Mouse (Mus musculus) forebrain, postnatal 0 days (tissue): ENCODE data around the gene Hoxa6. TPM values are rescaled to one million over a fixed set of nuclear protein-coding genes. Genes with fewer than 3 reads are reported as not detected.

Experiments used
- ATAC-seq: fragments of 200-750 bp; cut with Nextera tagmentation; 2 replicates; pipeline ENCODE4 v1.8.0; 2017; ENCODE audit warnings: mild to moderate bottlenecking, moderate library complexity
- DNase-seq: peaks from one replicate; pipeline ENCODE4 v3.0.0-alpha.2; 2015
- H3K27ac ChIP-seq: fragments of 300-500 bp; sonication (generic); 2 replicates; pipeline ENCODE4 v1.5.1; 2014; ENCODE audit warnings: low read depth, mild to moderate bottlenecking, antibody characterized with exemption, low read length, moderate library complexity, mixed read lengths
- H3K27me3 ChIP-seq: fragments of 300-500 bp; sonication (generic); 2 replicates; pipeline ENCODE4 v1.6.1; 2014; ENCODE audit warnings: mild to moderate bottlenecking, low read length, mixed read lengths; ENCODE audit not compliant: insufficient read depth
- H3K36me3 ChIP-seq: fragments of 300-500 bp; sonication (generic); 2 replicates; pipeline ENCODE4 v1.6.1; 2014; ENCODE audit warnings: mild to moderate bottlenecking, moderate library complexity; ENCODE audit not compliant: insufficient read depth
- H3K4me1 ChIP-seq: fragments of 300-500 bp; sonication (generic); 2 replicates; pipeline ENCODE4 v1.6.1; 2014; ENCODE audit warnings: antibody characterized with exemption; ENCODE audit not compliant: insufficient read depth
- H3K4me2 ChIP-seq: fragments of 300-500 bp; sonication (generic); 2 replicates; pipeline ENCODE4 v1.6.1; 2014; ENCODE audit warnings: low read depth, mild to moderate bottlenecking, moderate library complexity
- H3K4me3 ChIP-seq: fragments of 300-500 bp; sonication (generic); 2 replicates; pipeline ENCODE4 v1.5.1; 2014; ENCODE audit warnings: low read depth, low read length, mixed read lengths
- H3K9ac ChIP-seq: fragments of 300-500 bp; sonication (generic); 2 replicates; pipeline ENCODE4 v1.6.1; 2014; ENCODE audit warnings: mild to moderate bottlenecking
- H3K9me3 ChIP-seq: fragments of 300-500 bp; sonication (generic); 2 replicates; pipeline ENCODE4 v1.6.1; 2016; ENCODE audit warnings: low read length
- CTCF ChIP-seq: sonication (generic); IDR thresholded peaks from 2 replicates; pipeline ENCODE4 v1.5.1; 2016; ENCODE audit warnings: antibody characterized with exemption, control low read depth, low read depth
- WGBS: fragments of 180-500 bp; shearing (Covaris S2); extraction: QIAGEN DNeasy Blood & Tissue Kit; methylation state at CpG from one replicate; pipeline ENCODE4 v1.1.7; 2014; 5-methylcytosine and 5-hydroxymethylcytosine counted together
- polyA plus RNA-seq: library from polyadenylated mRNA; unstranded; fragments of >200 nt; fragmentation: Nextera tagmentation; extraction: Ambion mirVana; gene quantifications from 2 replicates; pipeline ENCODE4 v1.2.1, GENCODE M21; 2015
- total RNA-seq: library from RNA; depleted of rRNA; stranded (reverse); fragments of >200 nt; gene quantifications from 2 replicates; pipeline ENCODE4 v1.2.3, GENCODE M21; 2014

Hoxa6 gene
- total and polyA plus RNA-seq, 2 experiments from 2014 or later, result not detected

- no peak overlapping the region for H3K4me2 ChIP-seq
- H3K36me3 ChIP-seq, result no peaks in the 10 kb centered on the region
- DNase-seq (no peak), ATAC-seq (no peak)
- 2% methylated on average over 61 of the region's 68 CpGs for WGBS
- H3K27me3 ChIP-seq, result peaks cover 96% of the 10 kb centered on the region
- H3K9me3 ChIP-seq, result no peaks in the 10 kb centered on the region
- no peaks in the 10 kb centered on the region for H3K4me1 ChIP-seq
- H3K4me3 ChIP-seq, result no peak overlapping the region
- H3K9ac ChIP-seq, result no peak overlapping the region
- no peak for TF ChIP-seq CTCF
- H3K27ac ChIP-seq, result no peak overlapping the region
These were observed 26.1 kb upstream of the Hoxa6 start for GRCm38 (mm10) chr6:52234428-52235140.

- H3K4me3 ChIP-seq, result no peak overlapping the region
- no peak overlapping the region for H3K9ac ChIP-seq
- no peaks in the 10 kb centered on the region for H3K36me3 ChIP-seq
- no peak for TF ChIP-seq CTCF
- ATAC-seq (no peak), DNase-seq (no peak)
- 3% methylated on average over 69 of the region's 70 CpGs for WGBS
- H3K4me1 ChIP-seq, result no peaks in the 10 kb centered on the region
- H3K9me3 ChIP-seq, result no peaks in the 10 kb centered on the region
- H3K27me3 ChIP-seq, result peaks cover 96% of the 10 kb centered on the region
- H3K4me2 ChIP-seq, result no peak overlapping the region
- no peak overlapping the region for H3K27ac ChIP-seq
These were observed 25.3 kb upstream of the Hoxa6 start for GRCm38 (mm10) chr6:52233546-52234427.

DNA sequence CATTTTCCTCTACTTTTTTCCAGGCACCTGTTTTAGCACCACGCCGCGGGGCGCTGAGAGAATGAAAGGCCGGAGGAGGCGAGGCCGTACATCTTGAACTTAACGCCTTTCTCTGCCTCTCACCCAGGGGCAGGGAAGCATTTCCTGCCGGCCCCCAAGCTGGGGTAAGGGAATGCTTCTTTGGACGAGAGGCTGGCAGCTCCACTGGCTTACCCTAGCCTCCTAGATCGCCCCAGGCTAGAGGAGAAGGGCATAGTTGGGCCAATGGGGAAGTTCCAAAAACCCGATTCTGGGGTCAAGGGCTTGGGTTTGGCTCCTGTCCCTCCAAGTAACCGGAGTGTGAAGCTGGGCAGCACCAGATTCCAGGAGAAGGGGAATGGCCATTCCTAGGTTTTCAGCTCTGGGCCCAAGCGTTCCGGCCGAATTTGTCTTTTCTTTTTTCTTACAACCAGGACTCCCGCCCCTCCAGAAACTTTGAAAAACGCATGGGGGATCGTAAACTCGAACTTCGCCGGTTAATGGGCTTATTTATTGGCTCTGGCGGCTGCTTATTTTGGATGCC is 24.5 kb upstream of the Hoxa6 start:
- DNase-seq (no peak), ATAC-seq (no peak)
- H3K4me2 ChIP-seq, result no peak overlapping the region
- TF ChIP-seq CTCF, result no peak
- no peaks in the 10 kb centered on the region for H3K36me3 ChIP-seq
- H3K27ac ChIP-seq, result no peak overlapping the region
- H3K4me1 ChIP-seq, result no peaks in the 10 kb centered on the region
- no peak overlapping the region for H3K9ac ChIP-seq
- peaks cover 95% of the 10 kb centered on the region for H3K27me3 ChIP-seq
- H3K9me3 ChIP-seq, result no peaks in the 10 kb centered on the region
- 3% methylated on average over 23 of the region's 23 CpGs for WGBS
- no peak overlapping the region for H3K4me3 ChIP-seq

GRCm38 (mm10) chr6:52232568-52232965 is 24.0 kb upstream of the Hoxa6 start:
- Histone ChIP-seq H3K36me3 (no peaks in the 10 kb centered on the region), H3K27me3 (peaks cover 94% of the 10 kb centered on the region), H3K9ac (no peak overlapping the region), H3K9me3 (no peaks in the 10 kb centered on the region), H3K27ac (no peak overlapping the region), H3K4me2 (no peak overlapping the region), H3K4me3 (no peak overlapping the region), H3K4me1 (no peaks in the 10 kb centered on the region)
- TF ChIP-seq CTCF, result no peak
- ATAC-seq, result no peak
- 2% methylated on average over 18 of the region's 18 CpGs for WGBS
- DNase-seq, result no peak

- DNase-seq (no peak), ATAC-seq (no peak)
- Histone ChIP-seq H3K27me3 (peaks cover 94% of the 10 kb centered on the region), H3K4me3 (no peak overlapping the region), H3K4me2 (no peak overlapping the region), H3K27ac (no peak overlapping the region), H3K4me1 (no peaks in the 10 kb centered on the region), H3K9me3 (no peaks in the 10 kb centered on the region), H3K9ac (no peak overlapping the region), H3K36me3 (no peaks in the 10 kb centered on the region)
- TF ChIP-seq CTCF, result no peak
- WGBS, result 2% methylated on average over 18 of the region's 18 CpGs
These were observed 23.5 kb upstream of the Hoxa6 start for GRCm38 (mm10) chr6:52231885-52232567.

DNA sequence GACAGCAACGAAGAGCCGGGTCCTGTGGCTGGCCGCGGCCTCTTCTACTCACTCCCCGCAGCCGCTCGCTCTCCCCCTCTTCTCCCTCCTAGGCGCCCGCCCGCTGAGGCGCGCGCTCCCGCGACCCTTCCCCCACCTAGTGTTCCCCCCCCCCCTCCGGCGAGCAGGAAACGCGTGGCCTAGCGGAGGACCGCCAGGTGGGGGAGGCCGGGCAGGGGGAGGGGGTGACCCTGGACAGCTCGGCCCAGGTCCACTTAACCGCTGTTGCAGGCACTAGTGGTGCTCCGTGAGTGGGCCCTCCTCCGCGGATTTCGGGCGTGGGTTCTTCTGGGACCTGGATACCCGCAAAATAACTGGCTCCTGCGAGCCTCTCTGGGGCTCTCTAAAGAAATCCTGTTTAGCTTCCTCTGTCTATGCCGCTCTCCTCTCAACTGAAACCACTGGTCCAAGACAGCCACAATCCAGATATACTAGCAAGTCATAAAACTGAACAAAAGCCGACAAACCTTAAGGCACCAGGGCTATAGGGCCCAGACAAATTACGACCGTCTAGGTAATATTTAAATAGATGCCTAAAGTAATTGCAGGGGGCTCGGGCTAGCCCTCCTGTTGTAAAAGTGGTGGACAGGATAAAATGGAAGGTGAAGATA is 22.1 kb upstream of the Hoxa6 start, which contains the start of gene Hoxa9:
TSS of gene Hoxa9 (minus strand) at position 574 of the 650 bp plus-strand sequence.
- peaks cover 94% of the 10 kb centered on the region for H3K27me3 ChIP-seq
- H3K9ac ChIP-seq, result no peak within 1 kb of the TSS
- no peak for ATAC-seq
- H3K27ac ChIP-seq, result no peak within 1 kb of the TSS
- no peak for TF ChIP-seq CTCF
- no peak within 1 kb of the TSS for H3K4me3 ChIP-seq
- H3K4me1 ChIP-seq, result no peaks in the 10 kb centered on the region
- no peaks in the 10 kb centered on the region for H3K36me3 ChIP-seq
- no peak within 1 kb of the TSS for H3K4me2 ChIP-seq
- DNase-seq, result no peak
- H3K9me3 ChIP-seq, result no peaks in the 10 kb centered on the region
- WGBS, result 2% methylated on average over 30 of the region's 36 CpGs
